Mouse (Mus musculus): ENCODE results near the gene Xirp1. TPM values are rescaled to one million over a fixed set of nuclear protein-coding genes. Genes with fewer than 3 reads are reported as not detected.
"Not testable (repeated sequence)": the region's sequence is repeated elsewhere in the genome, so short reads cannot be mapped to it uniquely, and the experiment has no call there.

Xirp1 gene
- polyA plus RNA-seq, 1 experiment from 2014 or later: 57.1 TPM

DNA sequence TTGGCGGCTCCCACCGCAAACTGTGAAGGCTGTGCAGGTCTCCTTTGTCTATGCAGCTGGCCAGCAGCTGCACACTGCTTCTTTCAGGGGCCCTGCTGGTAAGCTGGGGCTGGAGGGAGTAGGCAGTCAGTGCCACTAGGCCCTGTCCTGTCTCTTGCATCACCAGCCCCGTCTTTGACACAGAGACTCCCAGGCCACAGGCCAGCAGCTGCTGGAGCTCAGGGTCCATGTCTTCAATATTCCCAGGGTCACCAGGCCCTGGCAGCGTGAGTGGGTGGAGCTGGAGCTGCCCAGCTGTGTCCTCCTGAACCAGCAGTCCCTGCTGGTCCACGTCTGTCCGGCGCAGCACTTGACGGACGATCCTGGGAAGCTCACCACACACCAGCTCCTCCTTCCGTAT, 6.4 kb downstream of the Xirp1 start:
- Histone ChIP-seq H3K4me1 (ENCODE audit: control insufficient read depth in 2 of 2, insufficient read depth in 2 of 2, low read length in 2 of 2) (peaks cover 15 to 45% of the 10 kb centered on the region in 2 experiments; a peak in 3 of 4 replicates), H3K4me3 (ENCODE audit: control insufficient read depth in 1 of 2, insufficient read depth in 1 of 2, low read depth in 1 of 2, low read length in 2 of 2) (no peak overlapping the region), H3K4me2 (ENCODE audit: low read length) (no peak overlapping the region), H3K36me3 (ENCODE audit: control insufficient read depth, insufficient read depth, low read length) (peaks cover 79% of the 10 kb centered on the region), H3K27ac (replicated peaks in 1 of 2; ENCODE audit: control insufficient read depth in 1 of 2, insufficient read depth in 1 of 2, low read depth in 2 of 2, low read length in 2 of 2) (no peak overlapping the region), H3K9me3 (ENCODE audit: control insufficient read depth, low read length) (no peaks in the 10 kb centered on the region), H3K9ac (ENCODE audit: low read length) (peak overlapping the region; percentile 21; the same call in 1 of the 2 replicates), H3K27me3 (ENCODE audit: control insufficient read depth, insufficient read depth, low read length) (no peaks in the 10 kb centered on the region)
- 65% methylated on average over 10 of the region's 10 CpGs for WGBS
- no peak for ATAC-seq (ENCODE audit: insufficient number of reproducible peaks, insufficient read depth, low FRiP score, low read depth)

DNA sequence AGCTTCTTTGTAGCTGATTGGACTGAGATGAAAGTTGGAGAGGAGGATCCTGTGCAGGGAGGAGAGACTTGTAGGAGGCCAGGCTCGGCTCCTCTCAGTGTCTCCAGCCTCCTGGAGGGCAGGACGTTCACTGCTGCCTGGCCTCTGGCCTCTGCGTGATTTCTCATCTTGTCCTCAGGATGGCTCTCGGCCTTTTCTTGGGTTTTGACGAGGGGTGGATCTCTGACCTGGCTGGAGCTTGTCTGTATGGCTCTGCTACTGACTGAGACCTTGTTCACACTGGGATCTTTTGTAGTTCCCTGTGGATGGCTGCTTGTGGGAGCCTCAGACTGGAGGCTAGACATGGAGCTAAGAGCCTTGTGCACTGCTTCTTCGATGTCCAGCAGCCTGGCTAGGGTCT, 8.6 kb downstream of the Xirp1 start:
- no peaks in the 10 kb centered on the region for H3K27me3 ChIP-seq (ENCODE audit: control insufficient read depth, insufficient read depth, low read length)
- H3K36me3 ChIP-seq (ENCODE audit: control insufficient read depth, insufficient read depth, low read length): peaks cover 78% of the 10 kb centered on the region
- no peak overlapping the region for H3K4me2 ChIP-seq (ENCODE audit: low read length)
- 0 out of 2 replicates have a peak overlapping the region, but pooled peaks have one; percentile 36 for H3K9ac ChIP-seq (ENCODE audit: low read length)
- no peak overlapping the region for H3K27ac ChIP-seq (replicated peaks in 1 of 2; ENCODE audit: control insufficient read depth in 1 of 2, insufficient read depth in 1 of 2, low read depth in 2 of 2, low read length in 2 of 2)
- H3K4me1 ChIP-seq (ENCODE audit: control insufficient read depth in 2 of 2, insufficient read depth in 2 of 2, low read length in 2 of 2): peaks cover 11 to 50% of the 10 kb centered on the region in 2 experiments
- 60% methylated on average over 6 of the region's 6 CpGs for WGBS
- no peak for ATAC-seq (ENCODE audit: insufficient number of reproducible peaks, insufficient read depth, low FRiP score, low read depth)
- no peak overlapping the region for H3K4me3 ChIP-seq (ENCODE audit: control insufficient read depth in 1 of 2, insufficient read depth in 1 of 2, low read depth in 1 of 2, low read length in 2 of 2)
- no peaks in the 10 kb centered on the region for H3K9me3 ChIP-seq (ENCODE audit: control insufficient read depth, low read length)

DNA sequence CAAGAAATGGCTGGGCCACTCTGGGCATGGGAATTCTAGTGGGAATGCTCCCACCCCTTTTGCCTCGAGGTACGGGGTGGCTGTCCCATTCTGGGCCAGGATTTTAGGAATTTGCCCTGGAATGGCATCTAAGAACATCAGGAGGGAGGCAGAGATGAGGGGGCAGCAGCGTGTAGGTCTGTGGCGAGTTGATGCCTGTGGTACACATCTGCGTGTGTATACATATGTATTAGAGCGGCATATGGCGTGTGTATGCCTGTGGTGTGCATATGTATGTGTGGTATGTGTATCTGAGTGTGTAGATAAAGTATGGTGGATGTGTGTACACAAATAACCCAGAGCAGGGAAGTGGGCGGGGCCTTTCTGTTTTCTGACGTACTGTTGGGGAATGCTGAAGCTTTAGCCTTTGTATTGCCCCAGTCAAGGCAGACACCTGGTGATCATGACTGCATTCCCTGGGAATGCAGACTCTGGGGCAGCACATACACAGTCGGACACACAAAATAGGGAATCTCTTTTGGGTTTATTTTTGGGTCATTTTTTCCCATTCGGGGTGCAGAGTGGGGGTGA, 10.1 kb downstream of the Xirp1 start:
- Histone ChIP-seq H3K36me3 (ENCODE audit: control insufficient read depth, insufficient read depth, low read length) (peaks cover 63% of the 10 kb centered on the region), H3K4me1 (ENCODE audit: control insufficient read depth in 2 of 2, insufficient read depth in 2 of 2, low read length in 2 of 2) (peaks cover 11 to 41% of the 10 kb centered on the region in 2 experiments), H3K9me3 (ENCODE audit: control insufficient read depth, low read length) (no peaks in the 10 kb centered on the region), H3K27me3 (ENCODE audit: control insufficient read depth, insufficient read depth, low read length) (no peaks in the 10 kb centered on the region), H3K9ac (ENCODE audit: low read length) (no peak overlapping the region), H3K27ac (replicated peaks in 1 of 2; ENCODE audit: control insufficient read depth in 1 of 2, insufficient read depth in 1 of 2, low read depth in 2 of 2, low read length in 2 of 2) (peak overlapping the region; percentile 6 to 46; a peak in 1 of 4 replicates), H3K4me3 (ENCODE audit: control insufficient read depth in 1 of 2, insufficient read depth in 1 of 2, low read depth in 1 of 2, low read length in 2 of 2) (no peak overlapping the region), H3K4me2 (ENCODE audit: low read length) (no peak overlapping the region)
- ATAC-seq (ENCODE audit: insufficient number of reproducible peaks, insufficient read depth, low FRiP score, low read depth): no peak
- 58% methylated on average over 11 of the region's 11 CpGs for WGBS

DNA sequence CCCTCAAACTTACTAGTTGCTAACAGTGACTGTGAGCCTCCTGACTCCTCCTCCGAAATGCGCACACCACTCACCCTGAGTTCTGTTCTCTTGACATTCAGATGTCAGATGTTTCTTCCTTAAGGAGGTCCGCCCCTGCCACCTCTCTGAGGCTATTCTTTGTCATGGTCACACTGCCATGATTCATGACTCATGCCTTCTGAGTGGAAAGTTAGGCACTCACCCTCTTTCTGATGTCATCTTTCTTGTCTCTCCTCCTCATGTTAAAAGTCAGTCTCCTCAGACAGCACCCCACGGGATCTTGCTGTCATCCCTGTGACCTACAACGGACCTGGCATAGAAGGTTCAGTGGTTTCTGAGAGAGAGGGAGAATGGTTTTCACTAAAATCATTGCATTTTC, 10.6 kb downstream of the Xirp1 start:
- H3K9me3 ChIP-seq (ENCODE audit: control insufficient read depth, low read length): peaks cover 3% of the 10 kb centered on the region; the same call in 1 of the 2 replicates
- peaks cover 57% of the 10 kb centered on the region for H3K36me3 ChIP-seq (ENCODE audit: control insufficient read depth, insufficient read depth, low read length)
- peak overlapping the region in 1 of 2 experiments; percentile 46; a peak in 2 of 4 replicates for H3K27ac ChIP-seq (replicated peaks in 1 of 2; ENCODE audit: control insufficient read depth in 1 of 2, insufficient read depth in 1 of 2, low read depth in 2 of 2, low read length in 2 of 2)
- H3K4me3 ChIP-seq (ENCODE audit: control insufficient read depth in 1 of 2, insufficient read depth in 1 of 2, low read depth in 1 of 2, low read length in 2 of 2): no peak overlapping the region
- H3K4me2 ChIP-seq (ENCODE audit: low read length): no peak overlapping the region
- no peak overlapping the region for H3K9ac ChIP-seq (ENCODE audit: low read length)
- WGBS: 75% methylated on average over 5 of the region's 5 CpGs
- H3K27me3 ChIP-seq (ENCODE audit: control insufficient read depth, insufficient read depth, low read length): no peaks in the 10 kb centered on the region
- H3K4me1 ChIP-seq (ENCODE audit: control insufficient read depth in 2 of 2, insufficient read depth in 2 of 2, low read length in 2 of 2): peaks cover 11 to 38% of the 10 kb centered on the region in 2 experiments
- ATAC-seq (ENCODE audit: insufficient number of reproducible peaks, insufficient read depth, low FRiP score, low read depth): no peak

DNA sequence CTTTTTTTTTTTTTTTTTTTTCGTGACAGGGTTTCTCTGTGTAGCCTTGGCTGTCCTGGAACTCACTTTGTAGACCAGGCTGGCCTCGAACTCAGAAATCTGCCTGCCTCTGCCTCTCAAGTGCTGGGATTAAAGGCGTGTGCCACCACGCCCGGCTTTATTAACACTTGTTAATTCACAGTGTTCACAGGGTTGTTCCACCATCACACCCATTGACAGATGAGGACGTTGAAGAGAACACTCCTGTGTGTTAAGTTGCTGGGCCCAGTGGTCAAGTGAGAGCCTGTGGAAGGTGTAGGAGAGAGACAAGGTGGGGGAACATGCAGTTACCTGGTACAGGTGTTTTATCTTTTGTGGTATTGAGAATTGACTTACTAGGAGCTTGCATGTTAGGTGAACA, 11.2 kb downstream of the Xirp1 start:
- not testable (repeated sequence) for H3K4me2 ChIP-seq (ENCODE audit: low read length)

DNA sequence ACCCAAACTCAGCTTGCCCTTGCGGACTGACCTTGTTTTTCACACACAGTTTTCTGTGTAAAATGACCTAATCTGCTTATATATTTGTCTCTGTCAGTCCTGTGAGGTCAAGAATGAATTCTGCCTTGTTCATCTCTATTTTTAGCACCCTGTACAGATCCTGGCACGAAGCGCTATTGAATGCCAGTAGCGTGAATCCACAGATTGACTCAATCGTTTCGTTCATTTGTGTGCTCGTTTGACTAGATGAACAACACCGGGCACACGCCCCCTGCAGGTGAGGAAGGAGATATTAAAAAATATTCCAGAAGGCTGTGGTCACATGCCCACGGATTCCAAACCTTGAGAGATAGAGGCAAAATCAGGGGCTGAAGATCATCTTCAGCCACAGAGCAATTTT, 11.9 kb downstream of the Xirp1 start:
- Histone ChIP-seq H3K36me3 (ENCODE audit: control insufficient read depth, insufficient read depth, low read length) (peaks cover 45% of the 10 kb centered on the region), H3K27me3 (ENCODE audit: control insufficient read depth, insufficient read depth, low read length) (no peaks in the 10 kb centered on the region), H3K9me3 (ENCODE audit: control insufficient read depth, low read length) (peaks cover 5% of the 10 kb centered on the region; the same call in 1 of the 2 replicates), H3K9ac (ENCODE audit: low read length) (peak overlapping the region; percentile 61), H3K4me1 (ENCODE audit: control insufficient read depth in 2 of 2, insufficient read depth in 2 of 2, low read length in 2 of 2) (peaks cover 11 to 37% of the 10 kb centered on the region in 2 experiments), H3K4me3 (ENCODE audit: control insufficient read depth in 1 of 2, insufficient read depth in 1 of 2, low read depth in 1 of 2, low read length in 2 of 2) (peak overlapping the region; percentile 21 to 38), H3K27ac (replicated peaks in 1 of 2; ENCODE audit: control insufficient read depth in 1 of 2, insufficient read depth in 1 of 2, low read depth in 2 of 2, low read length in 2 of 2) (peak overlapping the region; percentile 81 to 93), H3K4me2 (ENCODE audit: low read length) (peak overlapping the region; percentile 90)
- 1% methylated on average over 10 of the region's 10 CpGs for WGBS
- ATAC-seq (ENCODE audit: insufficient number of reproducible peaks, insufficient read depth, low FRiP score, low read depth): peak; percentile 28

More for the DNA sequence above, 11.2 kb downstream of the Xirp1 start:
- WGBS: 70% methylated on average over 6 of the region's 6 CpGs
- not testable (repeated sequence) for H3K27me3 ChIP-seq (ENCODE audit: control insufficient read depth, insufficient read depth, low read length); H3K9ac ChIP-seq (ENCODE audit: low read length); ATAC-seq (ENCODE audit: insufficient number of reproducible peaks, insufficient read depth, low FRiP score, low read depth); H3K9me3 ChIP-seq (ENCODE audit: control insufficient read depth, low read length); H3K4me3 ChIP-seq (ENCODE audit: control insufficient read depth in 1 of 2, insufficient read depth in 1 of 2, low read depth in 1 of 2, low read length in 2 of 2)
- Histone ChIP-seq H3K27ac (replicated peaks in 1 of 2; ENCODE audit: control insufficient read depth in 1 of 2, insufficient read depth in 1 of 2, low read depth in 2 of 2, low read length in 2 of 2) (peak overlapping the region in 1 of 2 experiments; percentile 93; a peak in 2 of 4 replicates), H3K4me1 (ENCODE audit: control insufficient read depth in 2 of 2, insufficient read depth in 2 of 2, low read length in 2 of 2) (peaks cover 11 to 38% of the 10 kb centered on the region in 2 experiments), H3K36me3 (ENCODE audit: control insufficient read depth, insufficient read depth, low read length) (peaks cover 51% of the 10 kb centered on the region)

DNA sequence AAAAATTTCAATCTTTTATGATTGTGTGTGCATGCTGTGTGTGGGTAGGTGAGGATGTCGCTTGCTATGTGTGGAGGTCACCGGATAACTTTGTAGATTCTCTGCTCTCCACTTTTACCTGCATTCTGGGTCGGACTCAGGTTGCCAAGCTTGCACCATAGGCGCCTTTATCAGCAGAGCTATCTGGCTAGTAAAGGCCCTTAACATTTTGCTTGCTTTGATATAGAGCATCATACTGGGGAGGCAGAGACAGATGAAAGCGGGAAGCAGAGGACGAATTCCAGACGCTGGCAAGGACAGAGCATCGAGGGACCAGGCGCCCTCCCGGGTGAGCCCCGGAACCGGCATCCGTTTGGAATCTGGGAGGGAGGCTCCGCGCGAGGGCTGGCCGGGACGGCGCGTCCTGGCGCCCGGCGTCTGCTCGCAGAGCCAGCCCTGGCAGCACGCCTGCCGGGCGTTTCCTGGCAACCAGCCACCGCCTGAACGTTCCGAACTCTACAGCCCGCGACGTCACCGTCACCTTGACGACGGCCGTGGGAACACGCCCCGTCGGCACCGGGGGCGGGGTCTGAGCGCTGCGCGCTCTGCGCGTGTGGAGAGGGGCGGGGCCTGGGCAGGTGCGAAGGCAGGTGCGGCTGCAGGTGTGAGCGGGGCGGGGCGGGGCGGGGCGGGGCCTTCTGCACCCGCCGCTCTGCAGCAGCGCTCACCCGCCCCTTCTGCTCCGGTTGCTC, 12.5 kb downstream of the Xirp1 start:
- Histone ChIP-seq H3K4me3 (ENCODE audit: control insufficient read depth in 1 of 2, insufficient read depth in 1 of 2, low read depth in 1 of 2, low read length in 2 of 2) (peak overlapping the region; percentile 21 to 38), H3K27me3 (ENCODE audit: control insufficient read depth, insufficient read depth, low read length) (no peaks in the 10 kb centered on the region), H3K9ac (ENCODE audit: low read length) (peak overlapping the region; percentile 61), H3K36me3 (ENCODE audit: control insufficient read depth, insufficient read depth, low read length) (peaks cover 39% of the 10 kb centered on the region), H3K4me2 (ENCODE audit: low read length) (peak overlapping the region; percentile 90), H3K27ac (replicated peaks in 1 of 2; ENCODE audit: control insufficient read depth in 1 of 2, insufficient read depth in 1 of 2, low read depth in 2 of 2, low read length in 2 of 2) (peak overlapping the region; percentile 81 to 93), H3K4me1 (ENCODE audit: control insufficient read depth in 2 of 2, insufficient read depth in 2 of 2, low read length in 2 of 2) (peaks cover 11 to 34% of the 10 kb centered on the region in 2 experiments), H3K9me3 (ENCODE audit: control insufficient read depth, low read length) (peaks cover 5% of the 10 kb centered on the region; the same call in 1 of the 2 replicates)
- peak; percentile 93 for ATAC-seq (ENCODE audit: insufficient number of reproducible peaks, insufficient read depth, low FRiP score, low read depth)
- WGBS: 2% methylated on average over 52 of the region's 60 CpGs

Measured in heart, embryonic 14.5 days (tissue).